Mouse (Mus musculus) C2C12 (cell line): ENCODE results near the gene Wrap53.

Source experiments
- CEBPB ChIP-seq: IDR thresholded peaks from one replicate; pipeline ENCODE4 v1.6.1; 2011; ENCODE audit warnings: low read depth, mild to moderate bottlenecking, control low read depth, moderate library complexity
- CTCF ChIP-seq: IDR thresholded peaks from one replicate; pipeline ENCODE4 v1.5.1; 2011; ENCODE audit not compliant: control insufficient read depth, insufficient read depth, insufficient read length
- FOSL1 ChIP-seq: IDR thresholded peaks from one replicate; pipeline ENCODE4 v1.8.0; 2011; ENCODE audit warnings: mild to moderate bottlenecking, low read length; ENCODE audit not compliant: poor library complexity, insufficient read depth, severe bottlenecking
- MYOG ChIP-seq: IDR thresholded peaks from one replicate; pipeline ENCODE4 v1.6.1; 2011; ENCODE audit not compliant: control insufficient read depth, insufficient read length; ENCODE audit errors: extremely low read depth
- USF1 ChIP-seq: IDR thresholded peaks from one replicate; pipeline ENCODE4 v1.6.1; 2011; ENCODE audit warnings: low read depth, mild to moderate bottlenecking, control low read depth, moderate library complexity

GRCm38 (mm10) chr11:69559851-69560765 lies 19.9 kb downstream of the Wrap53 start, which contains the start of gene Efnb3:
- TF ChIP-seq CTCF (no peak), USF1 (no peak), MYOG (no peak), FOSL1 (no peak), CEBPB (no peak)
